Mouse (Mus musculus): ENCODE measurements around the gene Tspan7. TPM values are rescaled to one million over a fixed set of nuclear protein-coding genes. Genes with fewer than 3 reads are reported as not detected.

Gene Tspan7
- total RNA-seq (2023), result not detected

DNA sequence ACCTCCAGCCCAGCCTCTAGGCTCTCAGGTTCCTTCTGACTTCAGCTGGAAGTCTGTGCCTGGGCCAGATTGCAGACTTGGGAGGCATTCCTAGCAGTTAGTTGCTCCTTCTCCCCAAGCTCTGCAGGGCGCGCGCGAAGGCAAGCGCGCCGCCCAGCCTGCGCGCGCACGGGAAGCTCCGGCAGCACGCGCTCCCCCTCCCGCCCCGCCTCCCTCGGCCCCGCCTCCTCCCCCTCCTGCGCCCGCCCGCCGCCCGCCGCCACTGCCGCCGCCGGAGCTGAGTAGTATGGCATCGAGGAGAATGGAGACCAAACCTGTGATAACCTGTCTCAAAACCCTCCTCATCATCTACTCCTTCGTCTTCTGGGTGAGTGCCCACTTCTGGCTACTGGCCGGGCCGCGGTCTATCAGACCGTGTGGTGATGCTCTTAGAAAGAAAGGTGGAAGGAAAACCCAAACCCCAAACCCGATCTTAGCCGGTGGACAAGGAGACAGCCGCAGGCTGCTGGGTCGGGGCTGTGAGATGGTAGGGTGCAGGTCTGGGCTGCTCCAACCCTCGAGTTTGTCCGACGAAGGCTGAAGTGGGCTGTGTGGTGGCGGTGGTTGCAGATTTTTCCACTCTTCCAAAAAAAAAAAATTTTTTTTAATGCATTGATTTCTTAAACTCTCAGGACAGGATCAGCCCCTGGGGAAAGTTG lies at the start of gene Tspan7:
TSS of gene Tspan7 (plus strand) at position 287 of the 698 bp plus-strand sequence.

Other genes with a start within 250 kb of the Tspan7 start
- not detected for gene Otc, start 232.9 kb upstream of the Tspan7 start, total RNA-seq (2023)
- 100 to 1,000 TPM; 107 to 114 TPM for gene Mid1ip1, start 229.9 kb downstream of the Tspan7 start, total RNA-seq (2023)